Mouse (Mus musculus) hindbrain, postnatal 0 days (tissue): ENCODE measurements around the gene Ramp3. TPM values are rescaled to one million over a fixed set of nuclear protein-coding genes. Genes with fewer than 3 reads are reported as not detected.
A peak's percentile ranks its signal among the peaks of the same experiment; 100 is the strongest.

ENCODE experiments used
- ATAC-seq: fragments of 200-750 bp; cut with Nextera tagmentation; 2 replicates; pipeline ENCODE4 v1.8.0; 2017; ENCODE audit warnings: mild to moderate bottlenecking, moderate TSS enrichment, moderate library complexity
- DNase-seq: peaks from one replicate; pipeline ENCODE4 v3.0.0-alpha.2; 2015; ENCODE audit warnings: low spot score
- H3K27ac ChIP-seq: fragments of 300-500 bp; sonication (generic); 2 replicates; pipeline ENCODE4 v1.5.1; 2014; ENCODE audit warnings: mild to moderate bottlenecking
- H3K27me3 ChIP-seq: fragments of 300-500 bp; sonication (generic); 2 replicates; pipeline ENCODE4 v1.6.1; 2014; ENCODE audit warnings: low read length, mixed read lengths; ENCODE audit not compliant: insufficient read depth
- H3K36me3 ChIP-seq: fragments of 300-500 bp; sonication (generic); 2 replicates; pipeline ENCODE4 v1.6.1; 2014; ENCODE audit warnings: low read length, mixed read lengths; ENCODE audit not compliant: insufficient read depth
- H3K4me1 ChIP-seq: fragments of 300-500 bp; sonication (generic); 2 replicates; pipeline ENCODE4 v1.6.1; 2014; ENCODE audit warnings: antibody characterized with exemption, low read length, mixed read lengths; ENCODE audit not compliant: insufficient read depth
- H3K4me2 ChIP-seq: fragments of 300-500 bp; sonication (generic); 2 replicates; pipeline ENCODE4 v1.6.1; 2014; ENCODE audit warnings: low read depth, mild to moderate bottlenecking, low read length, moderate library complexity, mixed read lengths
- H3K4me3 ChIP-seq: fragments of 300-500 bp; sonication (generic); 2 replicates; pipeline ENCODE4 v1.5.1; 2014; ENCODE audit warnings: low read length
- H3K9ac ChIP-seq: fragments of 300-500 bp; sonication (generic); replicated peaks from 2 replicates; pipeline ENCODE4 v1.6.1; 2014; ENCODE audit warnings: mild to moderate bottlenecking, low read length, moderate library complexity, mixed read lengths
- H3K9me3 ChIP-seq: fragments of 300-500 bp; sonication (generic); 2 replicates; pipeline ENCODE4 v1.6.1; 2016; ENCODE audit warnings: low read length, mixed read lengths
- CTCF ChIP-seq: IDR thresholded peaks from 2 replicates; pipeline ENCODE4 v1.5.1; 2016; ENCODE audit warnings: antibody characterized with exemption, control low read depth, low read depth
- WGBS: fragments of 180-500 bp; shearing (Covaris S2); extraction: QIAGEN DNeasy Blood & Tissue Kit; methylation state at CpG from one replicate; pipeline ENCODE4 v1.1.7; 2014; 5-methylcytosine and 5-hydroxymethylcytosine counted together
- polyA plus RNA-seq: library from polyadenylated mRNA; unstranded; fragments of >200 nt; fragmentation: Nextera tagmentation; extraction: Ambion mirVana; gene quantifications from 2 replicates; pipeline ENCODE4 v1.2.1, GENCODE M21; 2015
- total RNA-seq: library from RNA; depleted of rRNA; stranded (reverse); fragments of >200 nt; gene quantifications from 2 replicates; pipeline ENCODE4 v1.2.3, GENCODE M21; 2014

Ramp3 gene
- total and polyA plus RNA-seq, 2 experiments from 2014 or later, result 24.2 to 27.7 TPM

- no peak for ATAC-seq
- H3K4me3 ChIP-seq, result no peak overlapping the region
- no peak for TF ChIP-seq CTCF
- H3K36me3 ChIP-seq, result no peaks in the 10 kb centered on the region
- no peak for DNase-seq
- H3K4me1 ChIP-seq, result no peaks in the 10 kb centered on the region
- no peaks in the 10 kb centered on the region for H3K9me3 ChIP-seq
- WGBS, result 83% methylated on average over 10 of the region's 10 CpGs
- H3K27ac ChIP-seq, result no peak overlapping the region
- H3K27me3 ChIP-seq, result no peaks in the 10 kb centered on the region
- no peak overlapping the region for H3K9ac ChIP-seq
- no peak overlapping the region for H3K4me2 ChIP-seq
Observed at GRCm38 (mm10) chr11:6697751-6698150, 39.4 kb downstream of the Ramp3 start.

DNA sequence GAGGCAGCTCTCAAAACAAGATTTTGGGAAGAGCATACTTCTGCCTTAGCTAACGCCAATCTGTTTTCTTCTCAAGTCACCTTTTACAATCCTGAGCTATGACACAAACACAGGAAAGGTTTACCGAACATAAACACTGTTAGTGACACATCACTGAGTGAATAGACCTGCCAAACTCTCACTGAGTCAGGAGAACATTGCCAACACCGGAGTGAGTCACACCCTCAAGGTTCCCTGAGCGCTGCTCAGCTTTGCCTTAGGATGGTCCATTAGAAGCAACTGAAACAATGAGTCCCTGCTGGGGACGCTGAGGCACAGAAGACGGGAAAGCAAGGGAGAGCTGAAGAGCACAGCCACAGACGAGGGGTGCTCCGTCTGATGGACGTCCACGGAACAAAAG, 40.0 kb downstream of the Ramp3 start:
- H3K4me2 ChIP-seq, result no peak overlapping the region
- TF ChIP-seq CTCF, result no peak
- H3K4me3 ChIP-seq, result no peak overlapping the region
- no peaks in the 10 kb centered on the region for H3K36me3 ChIP-seq
- no peak overlapping the region for H3K9ac ChIP-seq
- H3K27me3 ChIP-seq, result no peaks in the 10 kb centered on the region
- no peak overlapping the region for H3K27ac ChIP-seq
- WGBS, result 72% methylated on average over 10 of the region's 10 CpGs
- H3K9me3 ChIP-seq, result no peaks in the 10 kb centered on the region
- ATAC-seq (no peak), DNase-seq (no peak)
- H3K4me1 ChIP-seq, result no peaks in the 10 kb centered on the region

GRCm38 (mm10) chr11:6702258-6702657, 43.9 kb downstream of the Ramp3 start:
- Histone ChIP-seq H3K27me3 (no peaks in the 10 kb centered on the region), H3K4me3 (no peak overlapping the region), H3K9me3 (no peaks in the 10 kb centered on the region), H3K27ac (no peak overlapping the region), H3K36me3 (no peaks in the 10 kb centered on the region), H3K9ac (no peak overlapping the region), H3K4me2 (no peak overlapping the region), H3K4me1 (no peaks in the 10 kb centered on the region)
- 51% methylated on average over 3 of the region's 3 CpGs for WGBS
- no peak for TF ChIP-seq CTCF
- DNase-seq (no peak), ATAC-seq (no peak)

DNA sequence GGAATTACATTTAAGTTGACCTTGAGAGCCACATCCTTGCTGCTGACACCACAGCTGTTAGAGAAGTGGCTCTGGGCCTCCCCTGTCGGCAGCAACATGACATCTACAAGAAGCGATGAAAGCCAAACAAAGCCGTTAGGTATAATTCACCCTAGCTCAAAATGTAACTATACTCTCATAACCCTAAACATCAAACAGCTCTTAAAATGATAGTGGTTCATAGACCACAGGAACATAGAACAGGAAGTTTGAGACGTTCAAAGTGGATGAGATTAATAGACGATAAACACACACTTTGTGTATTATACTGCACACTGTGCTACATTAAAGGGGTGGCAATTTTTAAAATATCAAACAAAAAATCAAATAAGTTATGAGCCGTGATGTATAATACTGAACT, 46.5 kb downstream of the Ramp3 start:
- Histone ChIP-seq H3K27me3 (no peaks in the 10 kb centered on the region), H3K36me3 (no peaks in the 10 kb centered on the region), H3K4me1 (no peaks in the 10 kb centered on the region), H3K9ac (no peak overlapping the region), H3K9me3 (no peaks in the 10 kb centered on the region), H3K4me3 (no peak overlapping the region), H3K4me2 (no peak overlapping the region), H3K27ac (no peak overlapping the region)
- no peak for TF ChIP-seq CTCF
- ATAC-seq (no peak), DNase-seq (no peak)
- WGBS, result 63% methylated on average over 6 of the region's 6 CpGs

DNA sequence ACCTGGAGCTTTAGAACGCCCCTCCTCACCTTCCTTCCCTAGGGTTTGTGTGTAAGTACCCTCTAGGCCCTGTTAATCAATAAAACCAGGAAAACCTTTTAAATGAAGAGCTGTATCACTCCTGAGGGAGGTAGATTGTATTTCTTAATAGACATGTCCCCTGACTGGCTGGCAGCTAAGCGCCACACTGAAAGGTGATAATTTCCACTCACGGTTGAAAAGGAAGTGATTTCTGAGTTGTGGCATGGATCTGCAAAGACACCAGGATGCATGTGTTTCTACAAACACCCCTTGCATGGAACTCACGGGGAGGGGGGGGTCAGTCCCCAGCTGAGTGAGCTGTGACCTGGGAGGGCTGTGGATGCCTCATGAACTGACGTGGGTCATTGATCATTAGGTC, 47.2 kb downstream of the Ramp3 start:
- no peak for TF ChIP-seq CTCF
- no peak overlapping the region for H3K27ac ChIP-seq

DNA sequence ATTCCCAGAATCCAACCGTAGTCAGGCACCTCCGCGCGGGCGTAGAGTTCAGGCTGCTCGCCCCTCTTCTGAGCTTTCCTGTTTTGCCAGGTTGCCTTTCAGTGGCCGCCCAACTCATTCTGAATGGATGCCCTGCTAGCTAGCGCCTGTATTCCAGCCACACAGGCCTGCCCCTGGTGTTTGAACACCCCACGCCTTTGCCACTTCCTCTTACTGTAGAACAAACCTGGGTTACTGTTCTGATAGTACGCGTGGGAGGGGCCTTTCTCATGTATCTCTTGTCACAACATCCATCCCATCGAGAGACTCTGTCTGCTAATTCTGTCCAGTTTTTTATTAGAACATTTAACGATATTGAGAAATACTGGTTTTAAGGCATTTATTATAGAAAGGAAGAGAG, 48.5 kb downstream of the Ramp3 start:
- no peak for ATAC-seq
- 94% methylated on average over 13 of the region's 13 CpGs for WGBS

More for the DNA sequence above, 47.2 kb downstream of the Ramp3 start:
- ATAC-seq (no peak), DNase-seq (no peak)
- no peak overlapping the region for H3K4me3 ChIP-seq
- H3K9ac ChIP-seq, result no peak overlapping the region
- H3K4me2 ChIP-seq, result no peak overlapping the region
- H3K9me3 ChIP-seq, result no peaks in the 10 kb centered on the region
- no peaks in the 10 kb centered on the region for H3K36me3 ChIP-seq
- whole genome bisulfite sequencing, result 57% methylated on average over 5 of the region's 5 CpGs
- no peaks in the 10 kb centered on the region for H3K4me1 ChIP-seq
- no peaks in the 10 kb centered on the region for H3K27me3 ChIP-seq

DNA sequence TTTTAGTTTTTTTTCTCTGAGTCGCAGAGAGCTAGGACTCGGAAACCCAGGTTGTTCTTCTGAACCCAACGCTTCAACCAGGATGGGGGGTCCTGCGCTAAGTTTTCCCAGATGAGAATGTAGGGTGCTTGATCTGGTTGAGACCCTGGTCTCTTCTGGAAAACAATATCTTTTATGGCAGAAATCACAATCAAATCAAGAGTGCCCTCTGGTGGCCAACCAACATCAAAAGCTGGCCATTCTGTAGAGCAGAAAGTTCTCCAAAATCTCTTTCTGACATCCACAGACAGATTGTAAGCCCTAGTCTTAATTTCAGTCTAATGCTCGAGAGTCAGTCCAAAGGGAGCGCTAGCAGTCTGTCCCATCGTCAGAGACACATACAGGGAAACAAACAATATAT, 50.1 kb downstream of the Ramp3 start:
- H3K36me3 ChIP-seq, result no peaks in the 10 kb centered on the region
- no peak overlapping the region for H3K4me3 ChIP-seq
- H3K4me1 ChIP-seq, result no peaks in the 10 kb centered on the region
- H3K27me3 ChIP-seq, result no peaks in the 10 kb centered on the region
- no peak overlapping the region for H3K9ac ChIP-seq
- TF ChIP-seq CTCF, result peak; percentile 19
- DNase-seq (no peak), ATAC-seq (no peak)
- no peak overlapping the region for H3K27ac ChIP-seq
- H3K9me3 ChIP-seq, result no peaks in the 10 kb centered on the region
- no peak overlapping the region for H3K4me2 ChIP-seq
- WGBS, result 93% methylated on average over 7 of the region's 7 CpGs

More for the DNA sequence above, 48.5 kb downstream of the Ramp3 start:
- no peak overlapping the region for H3K27ac ChIP-seq
- no peak overlapping the region for H3K9ac ChIP-seq
- no peaks in the 10 kb centered on the region for H3K36me3 ChIP-seq
- no peak for TF ChIP-seq CTCF
- no peak overlapping the region for H3K4me3 ChIP-seq
- H3K9me3 ChIP-seq, result no peaks in the 10 kb centered on the region
- no peak overlapping the region for H3K4me2 ChIP-seq
- no peaks in the 10 kb centered on the region for H3K27me3 ChIP-seq
- H3K4me1 ChIP-seq, result no peaks in the 10 kb centered on the region
- DNase-seq, result no peak
